Mouse (Mus musculus): ENCODE data around the gene Gm4302.
"Not testable (repeated sequence)": the region's sequence is repeated elsewhere in the genome, so short reads cannot be mapped to it uniquely, and the experiment has no call there.

The Gm4302 gene

GRCm38 (mm10) chr10:100340536-100340935 lies at the start of gene Gm4302:
TSS of gene Gm4302 (plus strand) at chr10:100340836.
- DNase-seq = not testable (repeated sequence)

DNA sequence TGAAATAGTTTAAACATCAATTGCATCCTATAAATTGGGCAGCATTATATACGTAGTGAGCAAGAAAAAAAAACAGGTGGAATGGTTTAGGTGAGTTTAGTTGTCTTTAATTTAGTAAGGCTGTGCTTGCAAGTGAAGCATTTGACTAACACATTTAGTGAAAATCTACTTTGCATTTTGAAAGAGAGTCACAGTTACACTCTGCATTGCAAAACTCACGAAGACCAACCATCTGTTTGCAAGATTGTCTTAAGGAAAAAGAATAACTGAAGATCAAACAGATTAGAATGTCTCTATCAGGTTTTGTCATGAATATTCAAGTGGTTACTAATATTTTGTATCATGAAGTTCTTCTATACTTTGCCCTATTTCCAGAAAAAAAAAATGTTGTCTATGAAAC lies 44.5 kb upstream of the Gm4302 start:
- DNase-seq = no peak

DNA sequence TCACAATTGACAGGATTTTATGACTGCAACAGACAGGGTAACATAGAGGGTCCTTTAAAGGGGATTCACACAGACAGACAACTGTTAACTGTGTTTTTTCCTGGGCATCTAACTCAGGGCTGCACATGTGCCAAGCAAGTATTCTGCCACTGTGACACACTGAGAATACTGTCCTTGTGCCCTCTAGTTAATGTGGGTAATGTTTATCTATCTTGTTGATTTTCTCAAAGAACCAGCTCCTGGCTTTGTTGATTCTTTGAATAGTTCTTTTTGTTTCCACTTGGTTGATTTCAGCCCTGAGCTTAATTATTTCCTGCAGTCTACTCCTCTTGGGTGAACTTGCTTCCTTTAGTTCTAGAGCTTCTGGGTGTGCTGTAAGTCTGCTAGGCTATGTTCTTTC lies 40.5 kb upstream of the Gm4302 start:
- DNase-seq = not testable (repeated sequence)

DNA sequence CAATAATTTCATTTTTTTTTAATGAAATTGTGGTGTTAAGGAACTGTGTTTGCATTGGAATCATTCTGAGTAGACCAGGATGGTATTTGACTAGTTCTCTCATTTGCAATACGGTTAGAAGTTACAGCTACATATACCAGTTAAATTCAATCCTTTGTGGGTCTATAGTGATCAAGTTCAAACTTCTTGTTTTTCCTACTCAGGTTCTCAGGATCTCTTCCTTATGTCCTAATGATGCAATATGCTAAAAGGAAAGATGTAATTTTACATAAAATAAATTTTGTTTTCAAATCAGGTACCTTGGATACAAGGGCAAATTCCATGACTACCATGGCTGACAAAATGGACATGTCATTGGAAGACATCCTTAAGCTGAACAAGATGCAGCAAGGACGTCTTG lies 5.3 kb upstream of the Gm4302 start, which contains the start of gene Gm4301:
Gm4301 (plus strand) TSS at position 301 of the 400 bp plus-strand sequence.
- not testable (repeated sequence) for DNase-seq

GRCm38 (mm10) chr10:100345672-100346071 lies 5.0 kb downstream of the Gm4302 start, which contains the start of gene Gm4303:
TSS of gene Gm4303 (plus strand) at chr10:100345972.
- not testable (repeated sequence) for DNase-seq

- not testable (repeated sequence) for DNase-seq
Observed at GRCm38 (mm10) chr10:100350793-100351192, 10.2 kb downstream of the Gm4302 start, which contains the start of gene Gm4305. TSS of gene Gm4305 (plus strand) at chr10:100351093.

- DNase-seq = peak; percentile 1
Observed at GRCm38 (mm10) chr10:100356841-100357240, 16.2 kb downstream of the Gm4302 start.

- DNase-seq = not testable (repeated sequence)
Observed at GRCm38 (mm10) chr10:100361038-100361437, 20.4 kb downstream of the Gm4302 start, which contains the start of gene Gm4307. TSS of gene Gm4307 (plus strand) at chr10:100361338.

GRCm38 (mm10) chr10:100382460-100382859 lies 41.8 kb downstream of the Gm4302 start, which contains the start of gene Gm4312:
TSS of gene Gm4312 (minus strand) at chr10:100382560.
- not testable (repeated sequence) for DNase-seq

Data from kidney, adult 11 months (tissue).